Mouse (Mus musculus) megakaryocyte, embryonic 14.5 days (primary cell): ENCODE measurements at regions not wholly inside any gene's neighbourhood (a gene's known extent, or its start where the extent isn't known, plus 50 kb on each side); places are given as distances from the start of the nearest gene placed in this dataset.
"Not testable (repeated sequence)": the region's sequence is repeated elsewhere in the genome, so short reads cannot be mapped to it uniquely, and the experiment has no call there.

Experiments used
- H3K27me3 ChIP-seq: replicated peaks from 2 replicates; pipeline ENCODE3; 2012; ENCODE audit warnings: inconsistent platforms
- H3K36me3 ChIP-seq: replicated peaks from 2 replicates; pipeline ENCODE3; 2012; ENCODE audit warnings: low read length, inconsistent platforms, mixed read lengths
- H3K4me1 ChIP-seq: 2 replicates; pipeline ENCODE4 v1.6.1; 2012; ENCODE audit warnings: inconsistent platforms
- H3K4me3 ChIP-seq: replicated peaks from 2 replicates; pipeline ENCODE3; 2012; ENCODE audit warnings: moderate library complexity, mild to moderate bottlenecking, inconsistent platforms
- H3K9me3 ChIP-seq: 2 replicates; pipeline ENCODE4 v1.6.1; 2012; ENCODE audit warnings: inconsistent platforms
- FLI1 ChIP-seq: IDR thresholded peaks from 2 replicates; pipeline ENCODE4 v1.6.1; 2012; ENCODE audit warnings: low read length, inconsistent platforms, mixed read lengths
- GATA1 ChIP-seq: IDR thresholded peaks from 3 replicates; pipeline ENCODE4 v1.6.1; 2012; ENCODE audit warnings: mixed read lengths, low read length, inconsistent platforms, borderline replicate concordance

DNA sequence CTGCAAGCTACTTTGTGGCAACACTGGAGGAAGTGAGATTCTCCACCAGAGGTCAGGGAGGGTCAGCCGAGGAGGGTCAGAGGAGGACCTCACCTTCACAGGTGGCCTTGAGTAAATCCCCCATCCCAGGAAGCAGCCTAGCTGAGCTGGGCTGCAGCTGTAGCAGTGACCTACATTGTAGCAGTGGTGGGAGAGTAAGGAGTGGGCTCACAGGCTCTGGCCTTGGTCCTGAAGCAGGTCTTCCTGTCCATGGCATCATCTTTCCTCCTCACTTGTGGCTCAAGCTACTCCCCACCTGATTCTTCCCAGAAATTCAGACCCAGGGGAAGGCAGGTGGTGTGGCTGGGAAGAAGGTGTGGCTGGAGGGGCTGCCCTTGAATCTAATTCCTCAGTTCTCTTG is 84.3 kb downstream of the 1810013L24Rik start:
- not testable (repeated sequence) for H3K36me3 ChIP-seq, H3K9me3 ChIP-seq, H3K4me3 ChIP-seq, H3K27me3 ChIP-seq, H3K4me1 ChIP-seq

DNA sequence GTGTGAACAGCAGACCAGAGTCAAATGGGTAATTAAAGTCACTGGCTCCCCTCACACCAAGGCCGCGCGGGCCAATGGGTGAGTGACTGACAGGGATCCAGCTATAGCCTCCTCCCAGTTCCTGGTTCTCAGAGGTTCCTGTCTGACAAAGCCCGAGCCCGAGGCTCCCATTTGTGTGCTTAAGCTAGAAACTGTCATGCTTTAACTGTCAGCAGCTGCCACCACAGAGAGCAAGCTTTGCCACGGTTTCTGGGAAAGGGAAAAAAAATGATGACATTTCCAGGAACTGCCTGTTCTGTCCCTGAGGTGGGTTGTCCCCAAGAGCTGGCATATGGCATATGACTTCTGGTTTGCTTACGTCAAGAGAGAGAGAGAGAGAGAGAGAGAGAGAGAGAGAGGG is 86.2 kb downstream of the 1810013L24Rik start:
- H3K27me3 ChIP-seq = no peaks in the 10 kb centered on the region
- H3K9me3 ChIP-seq = no peaks in the 10 kb centered on the region
- no peak overlapping the region for H3K4me3 ChIP-seq
- TF ChIP-seq GATA1 (no peak), FLI1 (no peak)
- no peaks in the 10 kb centered on the region for H3K36me3 ChIP-seq
- H3K4me1 ChIP-seq = no peaks in the 10 kb centered on the region

DNA sequence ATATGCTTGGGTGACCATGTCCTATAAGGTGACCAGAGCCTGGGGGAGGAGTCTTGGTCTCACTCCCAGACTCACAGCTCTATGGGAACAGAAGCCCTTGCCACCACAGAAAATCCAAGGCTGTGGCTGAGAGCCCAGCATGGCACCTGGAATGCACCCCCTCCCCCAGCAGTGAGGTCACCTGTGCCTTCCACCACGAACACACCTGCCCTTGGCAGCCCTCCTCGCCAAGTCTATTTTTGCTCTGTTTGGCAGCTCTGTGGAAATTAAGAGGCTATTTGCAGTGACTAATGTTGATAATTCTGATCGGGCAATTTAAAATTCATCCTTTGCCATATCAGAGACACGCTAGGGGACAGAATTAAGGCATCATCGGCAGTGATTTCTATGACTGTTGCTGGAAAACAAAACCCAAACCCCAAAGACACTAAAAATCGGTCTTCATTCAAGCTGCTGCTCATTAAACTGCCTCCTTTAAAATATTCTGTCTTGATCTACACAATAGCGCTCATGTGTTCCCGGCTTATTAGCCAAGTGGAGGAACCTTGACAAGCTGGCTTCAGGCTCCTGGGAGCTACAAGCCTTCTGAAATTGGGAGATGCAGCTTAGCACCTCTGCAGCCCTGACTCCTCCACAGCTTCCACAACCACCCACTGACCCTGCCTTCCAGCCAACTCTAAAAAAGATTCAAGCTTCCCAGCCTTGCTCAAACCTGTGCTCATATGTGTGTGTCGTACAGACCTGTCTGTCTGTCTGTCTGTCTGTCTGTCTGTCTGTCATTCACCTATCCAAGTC is 89.0 kb downstream of the 1810013L24Rik start:
- H3K4me3 ChIP-seq = no peak overlapping the region
- H3K27me3 ChIP-seq = no peaks in the 10 kb centered on the region
- no peak for TF ChIP-seq GATA1
- TF ChIP-seq FLI1 = no peak
- no peaks in the 10 kb centered on the region for H3K36me3 ChIP-seq
- H3K4me1 ChIP-seq = peaks cover 6% of the 10 kb centered on the region
- H3K9me3 ChIP-seq = no peaks in the 10 kb centered on the region; the same call in 1 of the 2 replicates

DNA sequence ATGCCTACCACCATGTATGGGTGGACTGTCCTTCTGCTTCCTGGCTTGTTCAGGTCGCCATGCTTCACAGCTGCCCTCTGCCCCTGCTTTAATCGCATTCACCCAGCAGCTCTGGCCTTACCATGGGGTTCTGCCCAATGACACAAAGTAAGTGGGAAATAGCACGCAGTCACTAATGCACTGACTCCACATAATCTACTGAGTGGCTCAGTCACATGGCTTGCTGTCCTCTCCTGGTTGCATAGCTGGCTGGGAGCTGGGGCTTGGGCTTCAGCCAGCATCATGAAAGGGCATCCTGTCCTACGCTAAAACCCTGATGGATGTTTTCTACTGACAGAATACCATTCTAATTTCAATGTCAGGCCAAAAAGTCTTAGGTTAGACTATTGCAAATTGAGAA is 94.8 kb downstream of the 1810013L24Rik start:
- no peaks in the 10 kb centered on the region for H3K36me3 ChIP-seq
- no peak overlapping the region for H3K4me3 ChIP-seq
- TF ChIP-seq FLI1 (no peak), GATA1 (no peak)
- H3K4me1 ChIP-seq = peaks cover 6% of the 10 kb centered on the region
- H3K9me3 ChIP-seq = peaks cover 9% of the 10 kb centered on the region; the same call in 1 of the 2 replicates
- no peaks in the 10 kb centered on the region for H3K27me3 ChIP-seq

DNA sequence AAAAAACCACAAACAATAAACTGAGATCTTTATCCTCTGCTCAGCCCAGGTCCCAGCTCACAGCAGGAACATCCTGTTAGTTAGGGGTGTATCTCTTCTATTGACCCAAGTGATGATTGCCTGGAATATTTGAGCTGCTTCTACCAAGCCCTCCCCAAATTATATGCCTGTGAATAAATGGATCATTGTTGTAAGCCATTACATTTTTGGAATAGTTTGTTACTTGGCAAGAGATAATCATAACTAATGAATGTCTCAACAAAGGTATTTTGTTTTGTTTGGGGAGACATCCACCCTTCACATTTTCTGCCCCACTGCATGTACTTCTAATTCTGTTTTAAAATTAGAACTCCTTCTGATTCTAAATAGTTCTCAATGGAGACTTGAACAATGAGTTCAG is 102.1 kb downstream of the 1810013L24Rik start:
- Histone ChIP-seq H3K9me3 (peaks cover 12% of the 10 kb centered on the region; the same call in 1 of the 2 replicates), H3K36me3 (no peaks in the 10 kb centered on the region), H3K4me1 (no peaks in the 10 kb centered on the region), H3K27me3 (no peaks in the 10 kb centered on the region), H3K4me3 (no peak overlapping the region)
- TF ChIP-seq FLI1 = no peak

DNA sequence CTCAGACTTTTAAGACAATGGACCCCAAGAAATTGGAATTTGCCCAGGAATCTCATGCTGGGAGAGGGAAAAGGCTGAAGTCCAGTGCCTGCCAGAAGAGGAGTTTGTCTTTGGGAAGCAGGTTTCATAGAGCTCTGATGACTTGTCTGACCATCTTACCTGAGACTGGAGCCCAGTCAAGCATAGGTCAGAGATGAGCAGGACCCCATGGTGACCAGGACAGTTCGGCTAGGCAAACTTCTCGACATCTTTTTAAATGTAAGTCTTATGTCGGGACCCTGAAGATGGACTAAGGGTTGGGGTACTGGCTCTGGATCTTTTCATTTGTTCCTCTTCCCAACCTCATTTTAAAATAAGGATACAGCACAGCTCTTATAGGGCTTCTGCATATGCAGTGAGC is 103.2 kb downstream of the 1810013L24Rik start:
- H3K4me1 ChIP-seq = no peaks in the 10 kb centered on the region
- H3K9me3 ChIP-seq = peaks cover 3% of the 10 kb centered on the region; the same call in 1 of the 2 replicates
- H3K4me3 ChIP-seq = no peak overlapping the region
- no peaks in the 10 kb centered on the region for H3K36me3 ChIP-seq
- H3K27me3 ChIP-seq = no peaks in the 10 kb centered on the region
- TF ChIP-seq GATA1 = no peak
- no peak for TF ChIP-seq FLI1

DNA sequence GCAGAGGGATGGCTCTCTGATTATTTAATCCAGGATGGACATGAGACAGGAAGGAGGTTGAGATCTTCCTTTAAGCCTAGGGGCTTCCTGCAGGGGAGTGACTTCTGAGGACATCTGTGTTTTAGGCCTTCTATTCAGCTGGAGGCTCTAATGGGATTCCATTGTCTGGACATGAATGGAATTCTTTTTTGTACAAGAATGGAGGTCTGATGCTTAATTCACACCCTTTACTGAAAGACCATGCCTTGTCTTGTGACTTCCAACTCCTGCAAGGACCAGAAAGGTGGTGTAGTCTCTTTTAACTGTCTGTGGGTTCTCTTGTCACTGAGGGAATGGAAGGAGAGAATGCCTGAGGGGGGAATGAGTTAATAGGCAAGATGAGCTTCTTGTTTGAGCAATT is 106.5 kb downstream of the 1810013L24Rik start:
- no peak for TF ChIP-seq GATA1
- TF ChIP-seq FLI1 = no peak
- Histone ChIP-seq H3K9me3 (no peaks in the 10 kb centered on the region), H3K36me3 (no peaks in the 10 kb centered on the region), H3K4me1 (no peaks in the 10 kb centered on the region), H3K27me3 (no peaks in the 10 kb centered on the region), H3K4me3 (no peak overlapping the region)

DNA sequence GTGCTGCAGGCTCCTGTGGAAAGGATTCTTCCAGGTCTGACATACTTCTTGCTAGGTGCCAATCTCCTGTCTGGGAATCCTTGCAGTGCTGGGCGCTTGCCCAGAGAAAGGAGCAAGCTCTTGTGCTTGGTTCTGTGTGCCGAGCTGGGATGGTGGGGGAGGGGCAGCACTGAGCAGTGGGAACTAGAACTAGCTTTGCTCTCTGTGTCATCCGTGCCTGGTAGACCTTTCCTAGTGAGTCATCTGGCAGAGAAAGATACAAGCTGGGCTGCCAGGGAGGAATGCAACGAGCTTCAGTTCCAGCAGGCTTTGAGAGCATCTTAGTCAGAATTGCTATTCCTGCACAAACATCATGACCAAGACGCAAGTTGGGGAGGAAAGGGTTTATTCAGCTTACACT is 108.6 kb downstream of the 1810013L24Rik start:
- Histone ChIP-seq H3K4me3 (no peak overlapping the region), H3K9me3 (no peaks in the 10 kb centered on the region), H3K4me1 (no peaks in the 10 kb centered on the region), H3K36me3 (no peaks in the 10 kb centered on the region), H3K27me3 (no peaks in the 10 kb centered on the region)
- no peak for TF ChIP-seq FLI1
- TF ChIP-seq GATA1 = no peak

DNA sequence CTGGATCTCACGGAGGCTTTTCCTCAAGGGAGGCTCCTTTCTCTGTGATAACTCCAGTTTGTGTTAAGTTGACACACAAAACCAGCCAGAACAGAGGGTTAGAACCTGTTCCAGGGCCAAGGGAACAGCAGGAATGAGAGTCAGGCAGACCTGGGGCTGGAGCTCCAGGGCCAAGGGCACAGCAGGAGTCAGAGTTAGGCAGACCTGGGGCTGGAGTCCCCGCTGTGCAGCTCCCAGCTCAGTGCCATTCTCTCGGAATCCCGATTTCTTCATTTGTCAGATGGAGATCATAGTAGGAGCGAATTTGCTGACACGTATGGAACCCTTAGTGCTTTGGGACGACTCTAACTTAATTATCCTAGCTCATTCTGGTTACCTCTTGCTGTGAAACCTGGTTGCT is 109.2 kb downstream of the 1810013L24Rik start:
- no peak for TF ChIP-seq FLI1
- no peak for TF ChIP-seq GATA1
- H3K9me3 ChIP-seq = no peaks in the 10 kb centered on the region
- H3K27me3 ChIP-seq = no peaks in the 10 kb centered on the region
- H3K4me3 ChIP-seq = no peak overlapping the region
- H3K36me3 ChIP-seq = no peaks in the 10 kb centered on the region
- no peaks in the 10 kb centered on the region for H3K4me1 ChIP-seq

DNA sequence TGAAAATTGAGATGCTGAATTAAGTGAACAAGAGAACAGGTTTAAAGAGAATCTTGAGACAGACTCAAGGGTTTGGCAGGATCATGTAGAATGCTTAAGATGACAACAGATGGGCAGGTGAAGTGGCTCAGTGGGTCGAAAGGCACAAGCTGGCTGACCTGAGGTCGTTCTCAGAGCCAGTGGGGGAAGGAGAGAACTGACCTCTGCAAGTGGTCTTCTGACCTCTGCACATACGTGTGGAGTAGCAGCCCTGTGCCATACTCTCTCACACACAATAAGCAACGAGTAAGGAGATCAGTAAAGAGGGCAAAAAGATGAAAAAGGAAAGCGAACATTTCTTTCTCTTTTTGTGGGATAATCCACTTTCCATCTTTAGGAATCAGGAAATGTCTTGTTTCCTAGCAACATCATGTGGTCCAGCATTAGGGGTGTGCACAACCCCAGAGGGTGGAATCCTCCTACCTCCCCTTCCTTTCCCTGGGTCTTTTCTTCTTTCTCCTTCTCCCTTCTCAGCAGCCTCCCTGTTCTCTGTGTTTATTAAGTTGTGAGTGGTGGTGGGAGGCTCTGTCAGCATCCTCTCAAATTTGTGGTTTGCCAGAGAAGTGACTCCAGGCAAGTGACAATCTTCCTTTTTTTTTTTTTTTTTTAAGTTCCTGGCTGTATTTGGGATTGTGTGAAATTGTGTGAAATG is 114.7 kb downstream of the 1810013L24Rik start:
- H3K27me3 ChIP-seq = peaks cover 2% of the 10 kb centered on the region
- no peaks in the 10 kb centered on the region for H3K9me3 ChIP-seq

DNA sequence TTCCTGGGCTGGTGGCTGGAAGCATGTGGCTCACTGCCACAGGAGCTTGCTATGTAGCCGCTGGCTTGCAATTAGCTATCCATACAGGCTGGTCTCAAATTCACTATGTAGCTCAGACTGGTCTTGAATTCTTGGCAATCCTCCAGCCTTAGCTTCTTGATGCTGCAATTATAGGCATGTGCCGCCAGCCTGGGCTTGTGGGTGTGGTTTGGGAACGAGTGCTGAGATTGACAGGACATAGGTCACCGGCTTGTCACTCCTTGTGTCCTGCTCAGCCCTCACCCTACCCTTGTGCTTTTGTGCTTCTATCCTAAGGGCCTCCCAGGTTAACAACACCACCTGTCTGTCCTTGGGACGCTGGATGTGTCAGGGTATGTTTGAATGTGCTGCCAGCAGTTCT is 117.9 kb downstream of the 1810013L24Rik start:
- Histone ChIP-seq H3K4me3 (no peak overlapping the region), H3K9me3 (peaks cover 5% of the 10 kb centered on the region; the same call in 1 of the 2 replicates), H3K4me1 (no peaks in the 10 kb centered on the region), H3K27me3 (peaks cover 2% of the 10 kb centered on the region), H3K36me3 (no peaks in the 10 kb centered on the region)
- TF ChIP-seq GATA1 = no peak
- no peak for TF ChIP-seq FLI1

More for the DNA sequence above, 114.7 kb downstream of the 1810013L24Rik start:
- TF ChIP-seq FLI1 (no peak), GATA1 (no peak)
- Histone ChIP-seq H3K36me3 (no peaks in the 10 kb centered on the region), H3K4me3 (no peak overlapping the region), H3K4me1 (no peaks in the 10 kb centered on the region)
